Mouse (Mus musculus) large intestine, adult 2 months (tissue): ENCODE measurements around the gene H2-Oa. TPM values are rescaled to one million over a fixed set of nuclear protein-coding genes. Genes with fewer than 3 reads are reported as not detected.
A peak's percentile ranks its signal among the peaks of the same experiment; 100 is the strongest.

Source experiments
- DNase-seq: peaks from one replicate; pipeline ENCODE4 v3.0.0-alpha.2; 2012; ENCODE audit warnings: low read depth, low spot score
- WGBS: fragments of 180-500 bp; shearing (Covaris S2); methylation state at CpG from one replicate; pipeline ENCODE4 v1.1.7; 2018; 5-methylcytosine and 5-hydroxymethylcytosine counted together
- polyA plus RNA-seq: library from polyadenylated mRNA; depleted of rRNA; stranded (reverse); fragments of >200 nt; gene quantifications from 2 replicates; pipeline ENCODE4 v1.2.3, GENCODE M21; 2012; rRNA removed

Gene H2-Oa
- polyA plus RNA-seq, result 16.5 and 21.5 TPM in 2 replicates

GRCm38 (mm10) chr17:34092197-34092875 is at the start of gene H2-Oa:
TSS of gene H2-Oa (plus strand) at chr17:34092340.
- WGBS, result 42% methylated on average over 11 of the region's 11 CpGs
- DNase-seq, result no peak

GRCm38 (mm10) chr17:34045941-34046340 is 46.2 kb upstream of the H2-Oa start:
- no peak for DNase-seq
- WGBS, result 82% methylated on average over 14 of the region's 14 CpGs

- WGBS, result 89% methylated on average over 5 of the region's 5 CpGs
- no peak for DNase-seq
Measured at GRCm38 (mm10) chr17:34047404-34048050, 44.6 kb upstream of the H2-Oa start.

- no peak for DNase-seq
- WGBS, result 71% methylated on average over 7 of the region's 7 CpGs
Measured at GRCm38 (mm10) chr17:34057224-34057623, 34.9 kb upstream of the H2-Oa start.

- no peak for DNase-seq
- WGBS, result 32% methylated on average over 3 of the region's 3 CpGs
Measured at GRCm38 (mm10) chr17:34068864-34069263, 23.3 kb upstream of the H2-Oa start.

GRCm38 (mm10) chr17:34072091-34072490 is 20.0 kb upstream of the H2-Oa start:
- DNase-seq, result no peak
- 61% methylated on average over 5 of the region's 5 CpGs for WGBS

- peak; percentile 33 for DNase-seq
- WGBS, result 37% methylated on average over 7 of the region's 7 CpGs
Measured at GRCm38 (mm10) chr17:34075271-34075670, 16.9 kb upstream of the H2-Oa start.

- under 1% methylated on average over 9 of the region's 9 CpGs for WGBS
- DNase-seq, result peak; percentile 65
Measured at GRCm38 (mm10) chr17:34077549-34077948, 14.6 kb upstream of the H2-Oa start.

- 60% methylated on average over 4 of the region's 4 CpGs for WGBS
Measured at GRCm38 (mm10) chr17:34078148-34078547, 14.0 kb upstream of the H2-Oa start.

GRCm38 (mm10) chr17:34079002-34079401 is 13.1 kb upstream of the H2-Oa start:
- WGBS, result 84% methylated on average over 11 of the region's 11 CpGs
- DNase-seq, result no peak

More at GRCm38 (mm10) chr17:34078148-34078547, 14.0 kb upstream of the H2-Oa start:
- no peak for DNase-seq

- 25% methylated on average over 5 of the region's 5 CpGs for WGBS
- peak; percentile 57 for DNase-seq
Measured at GRCm38 (mm10) chr17:34079621-34080020, 12.5 kb upstream of the H2-Oa start.

- WGBS, result 11% methylated on average over 8 of the region's 8 CpGs
- DNase-seq, result no peak
Measured at GRCm38 (mm10) chr17:34083104-34083503, 9.0 kb upstream of the H2-Oa start.

- 51% methylated on average over 2 of the region's 2 CpGs for whole genome bisulfite sequencing
- DNase-seq, result no peak
Measured at GRCm38 (mm10) chr17:34087386-34087785, 4.8 kb upstream of the H2-Oa start.

GRCm38 (mm10) chr17:34088124-34088523 is 4.0 kb upstream of the H2-Oa start:
- WGBS, result 68% methylated on average over 11 of the region's 11 CpGs
- DNase-seq, result no peak

GRCm38 (mm10) chr17:34090923-34091322 is 1.2 kb upstream of the H2-Oa start:
- no peak for DNase-seq
- 58% methylated on average over 7 of the region's 7 CpGs for WGBS

- WGBS, result 43% methylated on average over 7 of the region's 7 CpGs
- no peak for DNase-seq
Measured at GRCm38 (mm10) chr17:34093199-34093874, 1.2 kb downstream of the H2-Oa start.

- DNase-seq, result no peak
- 85% methylated on average over 27 of the region's 27 CpGs for WGBS
Measured at GRCm38 (mm10) chr17:34094283-34095035, 2.3 kb downstream of the H2-Oa start.

- WGBS, result 39% methylated on average over 3 of the region's 3 CpGs
- no peak for DNase-seq
Measured at GRCm38 (mm10) chr17:34096497-34097010, 4.4 kb downstream of the H2-Oa start.

- 78% methylated on average over 5 of the region's 5 CpGs for WGBS
- no peak for DNase-seq
Measured at GRCm38 (mm10) chr17:34097272-34097671, 5.1 kb downstream of the H2-Oa start.
